Mouse (Mus musculus): ENCODE measurements at regions not wholly inside any gene's neighbourhood (a gene's known extent, or its start where the extent isn't known, plus 50 kb on each side); places are given as distances from the start of the nearest gene placed in this dataset.

- Histone ChIP-seq H3K4me3 (no peak overlapping the region), H3K9ac (ENCODE audit: low read depth, low read length) (no peak overlapping the region), H3K27ac (no peak overlapping the region), H3K27me3 (ENCODE audit: control insufficient read depth, insufficient read depth, low read length) (no peaks in the 10 kb centered on the region), H3K79me2 (replicated peaks; ENCODE audit: control insufficient read depth, insufficient read depth, low read length) (no peaks in the 10 kb centered on the region), H3K36me3 (ENCODE audit: control insufficient read depth, insufficient read depth, low read length) (no peaks in the 10 kb centered on the region), H3K4me1 (ENCODE audit: control insufficient read depth, insufficient read depth, low read length) (no peaks in the 10 kb centered on the region)
- 69% methylated on average over 4 of the region's 4 CpGs for WGBS
- no peak for TF ChIP-seq EP300 (IDR thresholded peaks at IDR 0.05; ENCODE audit: insufficient read depth, low read depth, low read length)
- no peak for TF ChIP-seq CTCF (IDR thresholded peaks at IDR 0.05)
- no peak for TF ChIP-seq POLR2A (IDR thresholded peaks at IDR 0.05; ENCODE audit: insufficient read depth, low read depth, low read length)
- no peak for DNase-seq
- intact Hi-C loops (cut with DNase I), result no loop called here
Measured at GRCm38 (mm10) chr10:45859909-45860308, 282.3 kb downstream of the Hace1 start.

- Histone ChIP-seq H3K4me3 (no peak overlapping the region), H3K9ac (ENCODE audit: low read depth, low read length) (no peak overlapping the region), H3K36me3 (ENCODE audit: control insufficient read depth, insufficient read depth, low read length) (no peaks in the 10 kb centered on the region), H3K79me2 (replicated peaks; ENCODE audit: control insufficient read depth, insufficient read depth, low read length) (no peaks in the 10 kb centered on the region), H3K4me1 (ENCODE audit: control insufficient read depth, insufficient read depth, low read length) (no peaks in the 10 kb centered on the region), H3K27me3 (ENCODE audit: control insufficient read depth, insufficient read depth, low read length) (no peaks in the 10 kb centered on the region), H3K27ac (no peak overlapping the region)
- TF ChIP-seq CTCF (IDR thresholded peaks at IDR 0.05) (no peak), POLR2A (IDR thresholded peaks at IDR 0.05; ENCODE audit: insufficient read depth, low read depth, low read length) (no peak), EP300 (IDR thresholded peaks at IDR 0.05; ENCODE audit: insufficient read depth, low read depth, low read length) (no peak)
- intact Hi-C loops (cut with DNase I), result no loop called here
- 77% methylated on average over 4 of the region's 4 CpGs for WGBS
- DNase-seq, result no peak
Measured at GRCm38 (mm10) chr10:45860696-45861095, 283.1 kb downstream of the Hace1 start.

- intact Hi-C loops (cut with DNase I), result no loop called here
- WGBS, result 51% methylated on average over 4 of the region's 4 CpGs
- Histone ChIP-seq H3K27me3 (ENCODE audit: control insufficient read depth, insufficient read depth, low read length) (no peaks in the 10 kb centered on the region), H3K4me3 (no peak overlapping the region), H3K36me3 (ENCODE audit: control insufficient read depth, insufficient read depth, low read length) (no peaks in the 10 kb centered on the region), H3K9ac (ENCODE audit: low read depth, low read length) (no peak overlapping the region), H3K4me1 (ENCODE audit: control insufficient read depth, insufficient read depth, low read length) (no peaks in the 10 kb centered on the region), H3K79me2 (replicated peaks; ENCODE audit: control insufficient read depth, insufficient read depth, low read length) (no peaks in the 10 kb centered on the region), H3K27ac (no peak overlapping the region)
- TF ChIP-seq POLR2A (IDR thresholded peaks at IDR 0.05; ENCODE audit: insufficient read depth, low read depth, low read length), result no peak
- no peak for TF ChIP-seq CTCF (IDR thresholded peaks at IDR 0.05)
- TF ChIP-seq EP300 (IDR thresholded peaks at IDR 0.05; ENCODE audit: insufficient read depth, low read depth, low read length), result no peak
- no peak for DNase-seq
Measured at GRCm38 (mm10) chr10:45865793-45866192, 288.2 kb downstream of the Hace1 start.

GRCm38 (mm10) chr10:45866860-45867259 lies 289.2 kb downstream of the Hace1 start:
- no peaks in the 10 kb centered on the region for H3K79me2 ChIP-seq (replicated peaks; ENCODE audit: control insufficient read depth, insufficient read depth, low read length)
- no peak overlapping the region for H3K4me3 ChIP-seq
- no peak overlapping the region for H3K27ac ChIP-seq
- peaks cover 2% of the 10 kb centered on the region; the same call in 1 of the 2 replicates for H3K36me3 ChIP-seq (ENCODE audit: control insufficient read depth, insufficient read depth, low read length)
- TF ChIP-seq POLR2A (IDR thresholded peaks at IDR 0.05; ENCODE audit: insufficient read depth, low read depth, low read length), result no peak
- no peak for TF ChIP-seq EP300 (IDR thresholded peaks at IDR 0.05; ENCODE audit: insufficient read depth, low read depth, low read length)
- TF ChIP-seq CTCF (IDR thresholded peaks at IDR 0.05), result no peak
- H3K4me1 ChIP-seq (ENCODE audit: control insufficient read depth, insufficient read depth, low read length), result no peaks in the 10 kb centered on the region; the same call in 1 of the 2 replicates
- no peak for DNase-seq
- no peak overlapping the region for H3K9ac ChIP-seq (ENCODE audit: low read depth, low read length)
- WGBS, result 61% methylated on average over 3 of the region's 3 CpGs
- no peaks in the 10 kb centered on the region for H3K27me3 ChIP-seq (ENCODE audit: control insufficient read depth, insufficient read depth, low read length)
- intact Hi-C loops (cut with DNase I), result no loop called here

GRCm38 (mm10) chr10:45871028-45871427 lies 293.4 kb downstream of the Hace1 start:
- H3K4me3 ChIP-seq, result no peak overlapping the region
- intact Hi-C loops (cut with DNase I), result no loop called here

GRCm38 (mm10) chr10:45872007-45872890 lies 294.6 kb downstream of the Hace1 start:
- intact Hi-C loops (cut with DNase I), result no loop called here
- Histone ChIP-seq H3K9ac (ENCODE audit: low read depth, low read length) (no peak overlapping the region), H3K79me2 (replicated peaks; ENCODE audit: control insufficient read depth, insufficient read depth, low read length) (no peaks in the 10 kb centered on the region), H3K4me1 (ENCODE audit: control insufficient read depth, insufficient read depth, low read length) (no peaks in the 10 kb centered on the region; the same call in 1 of the 2 replicates), H3K36me3 (ENCODE audit: control insufficient read depth, insufficient read depth, low read length) (peaks cover 3% of the 10 kb centered on the region; the same call in 1 of the 2 replicates), H3K27me3 (ENCODE audit: control insufficient read depth, insufficient read depth, low read length) (no peaks in the 10 kb centered on the region), H3K27ac (peak overlapping the region; percentile 65; the same call in 1 of the 2 replicates), H3K4me3 (no peak overlapping the region)
- DNase-seq, result no peak
- TF ChIP-seq EP300 (IDR thresholded peaks at IDR 0.05; ENCODE audit: insufficient read depth, low read depth, low read length) (no peak), POLR2A (IDR thresholded peaks at IDR 0.05; ENCODE audit: insufficient read depth, low read depth, low read length) (no peak), CTCF (IDR thresholded peaks at IDR 0.05) (no peak)
- WGBS, result 75% methylated on average over 4 of the region's 4 CpGs

More at GRCm38 (mm10) chr10:45871028-45871427, 293.4 kb downstream of the Hace1 start:
- Histone ChIP-seq H3K27ac (peak overlapping the region; percentile 65), H3K9ac (ENCODE audit: low read depth, low read length) (no peak overlapping the region), H3K79me2 (replicated peaks; ENCODE audit: control insufficient read depth, insufficient read depth, low read length) (no peaks in the 10 kb centered on the region), H3K36me3 (ENCODE audit: control insufficient read depth, insufficient read depth, low read length) (peaks cover 3% of the 10 kb centered on the region; the same call in 1 of the 2 replicates), H3K4me1 (ENCODE audit: control insufficient read depth, insufficient read depth, low read length) (no peaks in the 10 kb centered on the region; the same call in 1 of the 2 replicates), H3K27me3 (ENCODE audit: control insufficient read depth, insufficient read depth, low read length) (no peaks in the 10 kb centered on the region)
- DNase-seq, result peak in 1 of 2 experiments; percentile 52
- TF ChIP-seq POLR2A (IDR thresholded peaks at IDR 0.05; ENCODE audit: insufficient read depth, low read depth, low read length), result no peak
- no peak for TF ChIP-seq EP300 (IDR thresholded peaks at IDR 0.05; ENCODE audit: insufficient read depth, low read depth, low read length)
- no peak for TF ChIP-seq CTCF (IDR thresholded peaks at IDR 0.05)
- WGBS, result 38% methylated on average over 4 of the region's 4 CpGs

Data from heart, adult 2 months (tissue).